Mouse (Mus musculus): ENCODE results near the gene Ppef1.

DNA sequence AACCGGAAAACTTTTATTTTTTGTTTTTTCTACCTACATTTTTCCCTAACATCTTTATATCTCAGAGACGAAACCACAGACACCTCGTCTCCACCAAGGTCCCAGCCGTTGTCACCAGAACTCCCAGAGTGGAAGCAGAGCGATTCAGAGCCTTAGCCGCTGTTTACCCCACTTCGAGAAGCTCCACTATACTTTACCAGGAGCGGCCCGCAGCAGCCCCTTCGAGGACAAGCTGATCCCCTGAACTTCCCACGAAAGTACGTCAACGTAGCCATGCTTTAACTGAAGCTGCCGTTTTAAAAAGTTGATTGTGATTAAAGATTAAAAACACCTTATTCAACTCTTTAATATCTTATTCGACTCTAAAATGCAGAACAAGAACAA, 30.7 kb upstream of the Ppef1 start:
- TF ChIP-seq USF1 (IDR thresholded peaks at IDR 0.05; ENCODE audit: low read depth) (no peak), TCF12 (IDR thresholded peaks at IDR 0.05; ENCODE audit: insufficient read depth, poor library complexity, severe bottlenecking) (no peak), MAX (IDR thresholded peaks at IDR 0.05; ENCODE audit: low read depth) (no peak), MYOG (IDR thresholded peaks at IDR 0.05; ENCODE audit: control insufficient read depth in 1 of 3, insufficient read depth in 1 of 3, insufficient read length in 2 of 3, low read depth in 2 of 3) (no peak), CEBPB (IDR thresholded peaks at IDR 0.05; ENCODE audit: insufficient read depth, poor library complexity, severe bottlenecking) (no peak), POLR2A (IDR thresholded peaks at IDR 0.05; ENCODE audit: insufficient read length, low read depth) (no peak), TCF3 (IDR thresholded peaks at IDR 0.05; ENCODE audit: insufficient read length, low read depth) (no peak)
